Mouse (Mus musculus) heart, embryonic 10.5 days (tissue): ENCODE measurements around the gene Arhgef18. TPM values are rescaled to one million over a fixed set of nuclear protein-coding genes. Genes with fewer than 3 reads are reported as not detected.
A peak's percentile ranks its signal among the peaks of the same experiment; 100 is the strongest.

Source experiments
- DNase-seq: peaks from one replicate; pipeline ENCODE4 v3.0.0-alpha.2; 2017; ENCODE audit warnings: low spot score
- H3K27ac ChIP-seq: fragments of 300-500 bp; sonication (generic); 2 replicates; pipeline ENCODE4 v1.5.1; 2016; ENCODE audit warnings: mild to moderate bottlenecking
- H3K27me3 ChIP-seq: fragments of 300-500 bp; sonication (generic); 2 replicates; pipeline ENCODE4 v1.6.1; 2016; ENCODE audit warnings: mild to moderate bottlenecking; ENCODE audit not compliant: poor library complexity, insufficient read depth, severe bottlenecking
- H3K36me3 ChIP-seq: fragments of 300-500 bp; sonication (generic); 2 replicates; pipeline ENCODE4 v1.6.1; 2016; ENCODE audit warnings: mild to moderate bottlenecking, moderate library complexity
- H3K4me1 ChIP-seq: fragments of 300-500 bp; sonication (generic); 2 replicates; pipeline ENCODE4 v1.6.1; 2016; ENCODE audit warnings: mild to moderate bottlenecking
- H3K4me3 ChIP-seq: fragments of 300-500 bp; sonication (generic); 2 replicates; pipeline ENCODE4 v1.5.1; 2016; ENCODE audit warnings: mild to moderate bottlenecking, moderate library complexity
- H3K9me3 ChIP-seq: fragments of 300-500 bp; sonication (generic); 2 replicates; pipeline ENCODE4 v1.6.1; 2016; ENCODE audit warnings: mild to moderate bottlenecking, moderate library complexity
- WGBS: fragments of 180-500 bp; shearing (Covaris S2); methylation state at CpG from one replicate; pipeline ENCODE4 v1.1.7; 2016; 5-methylcytosine and 5-hydroxymethylcytosine counted together
- polyA plus RNA-seq: library from polyadenylated mRNA; unstranded; fragments of >200 nt; fragmentation: Nextera tagmentation; extraction: Ambion mirVana; gene quantifications from 2 replicates; pipeline ENCODE4 v1.2.1, GENCODE M21; 2016

The Arhgef18 gene
- polyA plus RNA-seq, 1 experiment from 2014 or later = 8.0 TPM

DNA sequence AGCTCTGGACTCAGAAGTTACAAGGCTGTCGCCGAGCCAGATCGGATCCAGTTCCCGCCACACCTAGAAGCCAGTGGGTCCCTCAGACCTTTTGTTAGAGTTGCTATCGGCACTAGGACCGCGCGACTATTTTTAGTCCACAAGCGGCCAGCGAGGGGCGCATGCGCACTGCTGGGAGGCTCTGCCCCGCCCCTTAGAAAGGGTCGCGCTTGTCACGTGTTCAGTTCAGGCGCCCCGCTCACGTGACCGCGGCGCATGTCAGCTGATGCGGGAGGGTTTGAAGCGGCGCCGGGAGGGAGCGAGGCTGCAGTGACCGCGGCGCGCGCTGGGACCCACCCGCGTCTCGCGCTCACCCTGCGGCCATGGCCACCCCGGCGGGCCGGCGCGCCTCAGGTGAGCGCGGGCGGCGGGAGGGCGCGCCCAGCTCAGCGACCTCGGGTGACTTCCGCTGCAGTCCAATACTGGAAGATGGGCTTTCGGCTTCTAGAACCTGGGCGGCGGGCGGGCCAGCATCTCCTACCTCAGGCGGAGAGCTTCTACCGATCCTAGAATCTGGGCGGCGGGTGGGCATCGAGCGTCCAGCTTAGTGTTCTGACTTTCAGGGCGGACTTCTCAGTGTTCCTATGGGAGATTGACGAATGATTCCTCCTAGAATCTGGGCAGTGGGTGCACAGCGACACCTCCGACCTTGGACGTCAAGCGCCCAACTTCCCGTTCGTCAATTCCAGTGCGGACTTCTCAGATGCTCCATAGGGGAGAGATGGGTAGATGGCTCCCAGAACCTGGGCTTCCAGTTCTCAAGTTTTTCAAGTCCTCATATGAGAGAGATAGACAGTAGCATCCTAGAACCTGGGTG, 107.7 kb downstream of the Arhgef18 start, which contains the start of gene Mcoln1:
Mcoln1 (plus strand) TSS at position 223 of the 856 bp plus-strand sequence.
- peak; percentile 98 for DNase-seq
- WGBS = under 1% methylated on average over 69 of the region's 70 CpGs
- H3K4me3 ChIP-seq = peak within 1 kb of the TSS; percentile 86

DNA sequence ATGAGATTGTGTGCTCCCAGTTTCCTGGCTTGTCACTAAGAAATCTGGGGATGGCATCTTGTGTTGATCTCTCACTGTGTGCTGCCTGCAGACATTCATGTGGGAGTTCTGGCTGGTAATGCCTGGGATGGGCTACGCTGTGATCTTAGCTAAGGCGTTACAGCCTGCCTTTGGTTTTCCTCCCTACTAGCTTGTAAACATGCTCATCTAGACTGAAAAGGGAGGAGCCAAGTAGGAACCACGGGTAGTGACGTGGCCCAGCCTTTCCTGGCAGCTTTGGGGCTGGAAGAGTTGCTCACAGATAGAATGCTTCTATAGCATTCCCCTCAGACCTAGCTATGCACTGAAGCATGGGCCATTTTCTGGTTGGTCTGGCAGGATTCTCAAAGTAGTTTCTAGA, 109.4 kb downstream of the Arhgef18 start:
- Histone ChIP-seq H3K4me3 (no peak overlapping the region), H3K27me3 (no peaks in the 10 kb centered on the region), H3K36me3 (peaks cover 26% of the 10 kb centered on the region), H3K4me1 (peaks cover 14% of the 10 kb centered on the region), H3K9me3 (no peaks in the 10 kb centered on the region), H3K27ac (no peak overlapping the region)
- 74% methylated on average over 4 of the region's 4 CpGs for WGBS
- no peak for DNase-seq

More for the DNA sequence above, 107.7 kb downstream of the Arhgef18 start, which contains the start of gene Mcoln1:
- no peaks in the 10 kb centered on the region for H3K9me3 ChIP-seq
- peaks cover 19% of the 10 kb centered on the region for H3K4me1 ChIP-seq
- H3K36me3 ChIP-seq = peaks cover 26% of the 10 kb centered on the region
- H3K27me3 ChIP-seq = no peaks in the 10 kb centered on the region
- peak within 1 kb of the TSS; percentile 95 for H3K27ac ChIP-seq

Other genes starting within 250 kb of the Arhgef18 start
- gene Insr, start 113.4 kb upstream of the Arhgef18 start, polyA plus RNA-seq = 34.1 and 34.3 TPM in 2 replicates
- 0.24 TPM in 1 of 2 replicates, not detected in the other for gene A430078G23Rik, start 39.6 kb upstream of the Arhgef18 start, polyA plus RNA-seq
- gene Pex11g, start 74.7 kb downstream of the Arhgef18 start, polyA plus RNA-seq = 6.4 and 6.7 TPM in 2 replicates
- not detected in 2 replicates for gene Tex45, start 77.9 kb downstream of the Arhgef18 start, polyA plus RNA-seq
- 35.0 and 41.7 TPM in 2 replicates for gene Zfp358, start 100.1 kb downstream of the Arhgef18 start, polyA plus RNA-seq
- gene Mcoln1, start 107.5 kb downstream of the Arhgef18 start, polyA plus RNA-seq = 55.2 and 60.1 TPM in 2 replicates
- 18.3 and 19.7 TPM in 2 replicates for gene Pnpla6, start 122.4 kb downstream of the Arhgef18 start, polyA plus RNA-seq
- 3.8 and 5.0 TPM in 2 replicates for gene C330021F23Rik, start 175.0 kb downstream of the Arhgef18 start, polyA plus RNA-seq
- gene Camsap3, start 194.3 kb downstream of the Arhgef18 start, polyA plus RNA-seq = 2.3 and 3.9 TPM in 2 replicates
- gene Xab2, start 228.3 kb downstream of the Arhgef18 start, polyA plus RNA-seq = 46.5 and 52.8 TPM in 2 replicates
- gene Pet100, start 228.5 kb downstream of the Arhgef18 start, polyA plus RNA-seq = 89.6 and 94.8 TPM in 2 replicates
- gene Pcp2, start 232.5 kb downstream of the Arhgef18 start, polyA plus RNA-seq = 0.31 TPM in 1 of 2 replicates, not detected in the other
- 79.1 and 81.4 TPM in 2 replicates for gene Stxbp2, start 237.9 kb downstream of the Arhgef18 start, polyA plus RNA-seq